Mouse (Mus musculus) thymus, adult 2 months (tissue): Measurements from ENCODE around the gene Grn.
"Not testable (repeated sequence)": the region's sequence is repeated elsewhere in the genome, so short reads cannot be mapped to it uniquely, and the experiment has no call there.

Experiments
- CTCF ChIP-seq: fragments of 200-500 bp; IDR thresholded peaks from 2 replicates; pipeline ENCODE4 v1.5.1; 2012; ENCODE audit warnings: mild to moderate bottlenecking, control low read depth, low read length, moderate library complexity, borderline replicate concordance; ENCODE audit not compliant: control insufficient read depth, poor library complexity, insufficient read depth; ENCODE audit errors: extremely low read depth
- POLR2A ChIP-seq: fragments of 200-500 bp; IDR thresholded peaks from 2 replicates; pipeline ENCODE4 v1.6.1; 2012; ENCODE audit warnings: mild to moderate bottlenecking, low read length, control low read depth, moderate library complexity; ENCODE audit not compliant: control insufficient read depth, poor library complexity, insufficient read depth; ENCODE audit errors: extremely low read depth

- not testable (repeated sequence) for TF ChIP-seq POLR2A, CTCF
Measured at GRCm38 (mm10) chr11:102389436-102389835, 40.7 kb upstream of the Grn start.
